Mouse (Mus musculus): Measurements from ENCODE around the gene Gm20388. TPM values are rescaled to one million over a fixed set of nuclear protein-coding genes. Genes with fewer than 3 reads are reported as not detected.
A peak's percentile ranks its signal among the peaks of the same experiment; 100 is the strongest.

The Gm20388 gene
- total and polyA plus RNA-seq, 3 experiments, result 0.02 to 0.05 TPM; not detected in 1

DNA sequence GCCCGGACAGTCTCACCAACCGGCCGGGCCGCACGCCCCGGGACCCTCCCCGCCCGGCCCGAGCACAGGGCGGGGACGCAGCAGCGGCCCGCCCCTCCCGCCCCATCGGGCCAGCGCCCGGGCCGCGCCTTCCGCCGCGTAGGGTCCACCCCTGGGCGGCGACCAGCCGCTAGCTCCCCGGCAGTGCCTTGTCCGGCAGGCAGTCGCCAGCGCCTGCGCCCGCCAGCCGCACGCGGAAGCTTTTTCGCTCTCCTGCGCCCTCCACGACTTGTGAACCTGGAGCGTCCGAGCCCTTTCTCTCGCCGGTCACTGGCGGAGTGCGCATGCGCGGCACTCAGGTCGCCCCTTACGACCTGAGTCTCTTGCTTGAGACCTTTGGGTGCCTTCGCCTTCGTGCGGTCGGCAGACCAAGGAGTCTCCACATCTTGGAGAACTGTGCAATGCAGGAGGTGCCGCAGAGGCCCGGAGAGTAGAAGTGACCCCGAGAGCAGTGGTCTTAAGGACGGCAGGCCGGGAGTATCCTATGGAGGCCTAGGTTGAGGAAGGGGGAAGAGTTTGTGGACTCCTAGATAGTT lies 4072.3 kb downstream of the Gm20388 start, which contains the start of gene Abcb10:
TSS of gene Abcb10 (minus strand) at position 297 of the 575 bp plus-strand sequence.
- ATAC-seq (ENCODE audit: extremely low read depth, insufficient number of reproducible peaks, low FRiP score, poor library complexity, severe bottlenecking), result peak; percentile 61
- H3K36me3 ChIP-seq (replicated peaks), result peaks cover 31% of the 10 kb centered on the region
- peak within 1 kb of the TSS; percentile 90 for H3K4me3 ChIP-seq (ENCODE audit: low read depth, low read length)
- H3K9me3 ChIP-seq (replicated peaks), result no peaks in the 10 kb centered on the region
- TF ChIP-seq TAL1 (conservative IDR thresholded peaks at IDR 0.05; ENCODE audit: low read depth, low read length) (no peak), POLR2AphosphoS5 (IDR thresholded peaks at IDR 0.05; ENCODE audit: insufficient replicate concordance, low read depth, low read length) (no peak), GATA2 (IDR thresholded peaks at IDR 0.05; ENCODE audit: borderline replicate concordance, low read depth, low read length) (no peak), CTCF (IDR thresholded peaks at IDR 0.05; ENCODE audit: low read depth, low read length) (no peak)
- H3K4me1 ChIP-seq (ENCODE audit: insufficient read depth, low read depth, low read length), result peaks cover 83% of the 10 kb centered on the region
- H3K27me3 ChIP-seq (ENCODE audit: insufficient read depth, low read length), result no peaks in the 10 kb centered on the region
- DNase-seq (ENCODE audit: low spot score), result peak; percentile 91

DNA sequence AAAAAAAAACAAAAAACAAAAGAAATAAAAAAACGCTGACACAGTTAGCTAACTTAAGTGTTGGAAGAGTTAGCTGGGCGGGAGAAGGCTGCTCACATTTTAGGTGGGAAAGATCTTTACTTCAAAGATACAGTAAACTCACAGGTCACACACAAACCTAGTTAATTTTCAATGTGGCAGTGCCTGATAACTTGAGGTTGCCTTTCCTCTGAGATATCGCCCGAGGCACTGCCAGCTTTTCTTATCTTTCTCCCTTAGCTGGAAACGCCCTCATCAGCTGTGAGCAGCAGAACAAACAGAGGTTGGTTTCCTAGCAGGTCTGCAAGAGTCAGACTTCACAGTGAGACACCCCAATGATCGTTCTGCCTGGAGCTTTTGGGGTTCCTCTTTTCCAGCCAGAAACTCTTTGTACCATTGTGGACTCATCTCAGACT lies 4078.0 kb downstream of the Gm20388 start:
- Histone ChIP-seq H3K36me3 (replicated peaks) (peaks cover 25% of the 10 kb centered on the region), H3K4me1 (ENCODE audit: insufficient read depth, low read depth, low read length) (peaks cover 80% of the 10 kb centered on the region), H3K4me3 (ENCODE audit: low read depth, low read length) (peak overlapping the region; percentile 39; the same call in 1 of the 2 replicates), H3K27me3 (ENCODE audit: insufficient read depth, low read length) (no peaks in the 10 kb centered on the region), H3K9me3 (replicated peaks) (no peaks in the 10 kb centered on the region)
- DNase-seq (ENCODE audit: low spot score) (peak; percentile 77), ATAC-seq (ENCODE audit: extremely low read depth, insufficient number of reproducible peaks, low FRiP score, poor library complexity, severe bottlenecking) (peak; percentile 70)
- TF ChIP-seq POLR2AphosphoS5 (IDR thresholded peaks at IDR 0.05; ENCODE audit: insufficient replicate concordance, low read depth, low read length) (no peak), GATA2 (IDR thresholded peaks at IDR 0.05; ENCODE audit: borderline replicate concordance, low read depth, low read length) (0 out of 2 replicates have a peak, but pooled peaks have one; percentile 64), TAL1 (conservative IDR thresholded peaks at IDR 0.05; ENCODE audit: low read depth, low read length) (peak; percentile 96), GATA1 (IDR thresholded peaks at IDR 0.05; ENCODE audit: borderline replicate concordance, low read length) (no peak)

- peak overlapping the region; percentile 39; the same call in 1 of the 2 replicates for H3K4me3 ChIP-seq (ENCODE audit: low read depth, low read length)
- no peaks in the 10 kb centered on the region for H3K27me3 ChIP-seq (ENCODE audit: insufficient read depth, low read length)
- no peaks in the 10 kb centered on the region for H3K9me3 ChIP-seq (replicated peaks)
- no peak for TF ChIP-seq POLR2AphosphoS5 (IDR thresholded peaks at IDR 0.05; ENCODE audit: insufficient replicate concordance, low read depth, low read length)
- TF ChIP-seq GATA1 (IDR thresholded peaks at IDR 0.05; ENCODE audit: borderline replicate concordance, low read length), result no peak
- no peak for TF ChIP-seq CTCF (IDR thresholded peaks at IDR 0.05; ENCODE audit: low read depth, low read length)
- no peak for TF ChIP-seq TAL1 (conservative IDR thresholded peaks at IDR 0.05; ENCODE audit: low read depth, low read length)
- TF ChIP-seq GATA2 (IDR thresholded peaks at IDR 0.05; ENCODE audit: borderline replicate concordance, low read depth, low read length), result no peak
- no peak for DNase-seq (ENCODE audit: low spot score)
- no peak for ATAC-seq (ENCODE audit: extremely low read depth, insufficient number of reproducible peaks, low FRiP score, poor library complexity, severe bottlenecking)
- H3K36me3 ChIP-seq (replicated peaks), result peaks cover 31% of the 10 kb centered on the region
- H3K4me1 ChIP-seq (ENCODE audit: insufficient read depth, low read depth, low read length), result peaks cover 77% of the 10 kb centered on the region
Measured at GRCm38 (mm10) chr8:123989128-123989527, 4078.5 kb downstream of the Gm20388 start.

- TF ChIP-seq GATA1 (IDR thresholded peaks at IDR 0.05; ENCODE audit: borderline replicate concordance, low read length) (no peak), GATA2 (IDR thresholded peaks at IDR 0.05; ENCODE audit: borderline replicate concordance, low read depth, low read length) (peak; percentile 87; the same call in 1 of the 2 replicates), TAL1 (conservative IDR thresholded peaks at IDR 0.05; ENCODE audit: low read depth, low read length) (peak; percentile 87), POLR2AphosphoS5 (IDR thresholded peaks at IDR 0.05; ENCODE audit: insufficient replicate concordance, low read depth, low read length) (no peak), CTCF (IDR thresholded peaks at IDR 0.05; ENCODE audit: low read depth, low read length) (no peak)
- DNase-seq (ENCODE audit: low spot score), result peak; percentile 73
- H3K27me3 ChIP-seq (ENCODE audit: insufficient read depth, low read length), result no peaks in the 10 kb centered on the region
- peak; percentile 79 for ATAC-seq (ENCODE audit: extremely low read depth, insufficient number of reproducible peaks, low FRiP score, poor library complexity, severe bottlenecking)
- no peaks in the 10 kb centered on the region for H3K9me3 ChIP-seq (replicated peaks)
- peaks cover 75% of the 10 kb centered on the region for H3K4me1 ChIP-seq (ENCODE audit: insufficient read depth, low read depth, low read length)
- H3K36me3 ChIP-seq (replicated peaks), result peaks cover 40% of the 10 kb centered on the region
- H3K4me3 ChIP-seq (ENCODE audit: low read depth, low read length), result peak overlapping the region; percentile 37; the same call in 1 of the 2 replicates
Measured at GRCm38 (mm10) chr8:123990277-123991049, 4079.8 kb downstream of the Gm20388 start.

GRCm38 (mm10) chr8:123992587-123992986 lies 4081.9 kb downstream of the Gm20388 start:
- Histone ChIP-seq H3K4me1 (ENCODE audit: insufficient read depth, low read depth, low read length) (peaks cover 55% of the 10 kb centered on the region), H3K36me3 (replicated peaks) (peaks cover 48% of the 10 kb centered on the region), H3K4me3 (ENCODE audit: low read depth, low read length) (no peak overlapping the region), H3K9me3 (replicated peaks) (no peaks in the 10 kb centered on the region), H3K27me3 (ENCODE audit: insufficient read depth, low read length) (no peaks in the 10 kb centered on the region)
- TF ChIP-seq GATA2 (IDR thresholded peaks at IDR 0.05; ENCODE audit: borderline replicate concordance, low read depth, low read length) (no peak), POLR2AphosphoS5 (IDR thresholded peaks at IDR 0.05; ENCODE audit: insufficient replicate concordance, low read depth, low read length) (no peak), TAL1 (conservative IDR thresholded peaks at IDR 0.05; ENCODE audit: low read depth, low read length) (no peak), CTCF (IDR thresholded peaks at IDR 0.05; ENCODE audit: low read depth, low read length) (no peak), GATA1 (IDR thresholded peaks at IDR 0.05; ENCODE audit: borderline replicate concordance, low read length) (no peak)
- DNase-seq (ENCODE audit: low spot score) (no peak), ATAC-seq (ENCODE audit: extremely low read depth, insufficient number of reproducible peaks, low FRiP score, poor library complexity, severe bottlenecking) (no peak)

GRCm38 (mm10) chr8:123993597-123993996 lies 4083.0 kb downstream of the Gm20388 start:
- Histone ChIP-seq H3K36me3 (replicated peaks) (peaks cover 57% of the 10 kb centered on the region), H3K4me1 (ENCODE audit: insufficient read depth, low read depth, low read length) (peaks cover 49% of the 10 kb centered on the region), H3K9me3 (replicated peaks) (no peaks in the 10 kb centered on the region), H3K4me3 (ENCODE audit: low read depth, low read length) (no peak overlapping the region), H3K27me3 (ENCODE audit: insufficient read depth, low read length) (no peaks in the 10 kb centered on the region)
- no peak for TF ChIP-seq GATA1 (IDR thresholded peaks at IDR 0.05; ENCODE audit: borderline replicate concordance, low read length)
- TF ChIP-seq GATA2 (IDR thresholded peaks at IDR 0.05; ENCODE audit: borderline replicate concordance, low read depth, low read length), result no peak
- no peak for TF ChIP-seq POLR2AphosphoS5 (IDR thresholded peaks at IDR 0.05; ENCODE audit: insufficient replicate concordance, low read depth, low read length)
- TF ChIP-seq CTCF (IDR thresholded peaks at IDR 0.05; ENCODE audit: low read depth, low read length), result no peak
- no peak for TF ChIP-seq TAL1 (conservative IDR thresholded peaks at IDR 0.05; ENCODE audit: low read depth, low read length)
- DNase-seq (ENCODE audit: low spot score), result no peak
- no peak for ATAC-seq (ENCODE audit: extremely low read depth, insufficient number of reproducible peaks, low FRiP score, poor library complexity, severe bottlenecking)

Measured in G1E (cell line).